Mouse (Mus musculus) Patski (cell line): ENCODE results near the gene Fcgr2b. TPM values are rescaled to one million over a fixed set of nuclear protein-coding genes. Genes with fewer than 3 reads are reported as not detected.
"Not testable (repeated sequence)": the region's sequence is repeated elsewhere in the genome, so short reads cannot be mapped to it uniquely, and the experiment has no call there.

Source experiments
- ATAC-seq: fragments of 100-300 bp; one replicate; pipeline ENCODE4 v1.8.0; 2021
- CTCF ChIA-PET: fragments of 350-600 bp; sonication (Branson Sonifier 250); formaldehyde crosslinking; loops from one replicate; lab custom pipeline; 2022; ENCODE audit warnings: inconsistent platforms; lab: Charles Lee
- POLR2A ChIA-PET: fragments of 350-600 bp; sonication (Branson Sonifier 250); formaldehyde crosslinking; loops from one replicate; lab custom pipeline; 2022; ENCODE audit warnings: antibody characterized with exemption, inconsistent platforms; lab: Charles Lee
- DNase-seq: peaks from one replicate; pipeline ENCODE4 v3.0.0-alpha.2; 2011; ENCODE audit warnings: low read depth, low spot score
- H3K27me3 ChIP-seq: fragments of 371-371 bp; one replicate; pipeline ENCODE4 v1.5.1; 2021
- CTCF ChIP-seq: fragments of 100-300 bp; IDR thresholded peaks from one replicate; pipeline ENCODE4 v1.5.1; 2021
- in situ Hi-C: fragments of 300-500 bp; cut with MboI; formaldehyde crosslinking; loops from 3 replicates; pipeline ENCODE4 v1.11.1; 2018; ENCODE audit warnings: low pct_unique_long_range_greater_than_20kb, mixed read lengths
- polyA plus RNA-seq: library from polyadenylated mRNA; unstranded; gene quantifications from one replicate; pipeline ENCODE4 v1.2.3, GENCODE M21; 2021

Gene Fcgr2b
- polyA plus RNA-seq, 1 experiment from 2014 or later: 0.08 TPM

DNA sequence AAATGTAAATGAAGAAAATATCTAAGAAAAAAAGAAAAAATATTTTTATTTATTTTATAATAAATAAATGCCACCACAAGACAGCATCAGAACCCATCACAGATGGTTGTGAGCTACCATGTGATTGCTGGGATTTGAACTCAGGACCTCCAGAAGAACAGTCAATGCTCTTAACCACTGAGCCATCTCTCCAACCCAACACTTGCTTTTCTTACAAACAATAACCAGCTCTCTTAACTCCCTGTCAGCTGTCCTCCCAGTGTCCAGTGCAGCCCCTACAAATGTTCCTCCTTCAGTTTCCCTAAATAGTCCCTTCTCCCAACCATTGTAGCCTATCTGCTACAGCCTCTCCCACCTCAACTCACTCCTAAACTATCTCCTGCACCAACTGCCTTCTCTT, 23.5 kb upstream of the Fcgr2b start:
- no peak for TF ChIP-seq CTCF
- in situ Hi-C loops: loop anchor here (25.0 kb wide), 1 partner anchor 363 kb away; the partner anchor contains the start of gene Olfml2b
- ATAC-seq (no peak), DNase-seq (no peak)
- ChIA-PET CTCF (interaction anchor here (1.8 kb wide), 1 partner anchor 98 kb away, joined by 4 read pairs; no protein-coding TSS in a partner anchor), POLR2A (interaction anchor here (0.5 kb wide), 1 partner anchor 365 kb away, joined by 3 read pairs; no protein-coding TSS in a partner anchor)
- no peaks in the 10 kb centered on the region for H3K27me3 ChIP-seq

DNA sequence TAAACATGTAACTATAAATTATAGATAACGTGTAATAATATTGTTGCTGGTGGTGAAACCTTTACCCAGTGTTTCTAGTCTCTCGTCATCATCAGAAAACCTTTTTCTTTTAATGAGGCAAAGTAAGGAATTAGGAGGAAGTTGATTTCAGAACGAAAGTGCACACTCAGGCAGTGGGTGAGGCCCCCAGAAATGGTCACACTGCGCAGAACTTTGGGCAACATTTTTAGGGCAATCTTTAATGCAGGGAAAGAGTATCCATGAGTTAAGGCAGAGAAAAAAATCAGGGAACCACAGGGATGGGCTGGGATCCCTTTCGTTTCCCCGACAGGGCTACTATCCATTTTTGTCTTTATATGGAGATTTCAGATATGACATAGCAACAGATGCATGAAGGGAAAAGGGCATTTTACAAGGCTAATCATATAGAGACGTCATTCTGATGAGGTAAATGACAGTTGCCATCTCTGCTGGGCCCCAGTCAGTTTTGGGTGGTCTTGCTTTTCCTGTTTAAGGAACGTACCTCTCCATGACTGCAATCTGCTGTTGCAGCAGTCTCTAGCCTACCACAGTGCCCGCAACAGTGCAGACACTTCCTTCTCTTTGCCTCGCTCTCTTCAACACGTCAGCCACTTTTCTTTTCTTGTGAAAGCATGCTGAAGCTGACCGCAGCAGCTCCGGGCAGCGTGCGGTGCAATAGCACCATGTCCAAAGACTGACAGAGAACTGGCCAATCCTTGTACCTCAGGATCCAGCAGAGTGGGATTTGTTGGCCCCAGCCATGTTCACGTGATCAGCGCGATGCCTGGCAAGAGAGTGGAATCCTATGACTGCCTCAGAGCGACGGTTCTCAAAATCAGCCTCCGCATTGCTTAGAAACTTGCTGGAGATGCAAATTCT, 21.7 kb upstream of the Fcgr2b start:
- H3K27me3 ChIP-seq: no peaks in the 10 kb centered on the region
- ChIA-PET CTCF (interaction anchor here (1.1 to 2.6 kb wide), 5 partner anchors 96 to 107 kb away, joined by 3 to 28 read pairs (median 4); no protein-coding TSS in a partner anchor), POLR2A (no interaction called here)
- in situ Hi-C loops: loop anchor here (25.0 kb wide), 1 partner anchor 361 kb away; the partner anchor contains the start of gene Olfml2b
- no peak for ATAC-seq
- no peak for DNase-seq
- no peak for TF ChIP-seq CTCF

DNA sequence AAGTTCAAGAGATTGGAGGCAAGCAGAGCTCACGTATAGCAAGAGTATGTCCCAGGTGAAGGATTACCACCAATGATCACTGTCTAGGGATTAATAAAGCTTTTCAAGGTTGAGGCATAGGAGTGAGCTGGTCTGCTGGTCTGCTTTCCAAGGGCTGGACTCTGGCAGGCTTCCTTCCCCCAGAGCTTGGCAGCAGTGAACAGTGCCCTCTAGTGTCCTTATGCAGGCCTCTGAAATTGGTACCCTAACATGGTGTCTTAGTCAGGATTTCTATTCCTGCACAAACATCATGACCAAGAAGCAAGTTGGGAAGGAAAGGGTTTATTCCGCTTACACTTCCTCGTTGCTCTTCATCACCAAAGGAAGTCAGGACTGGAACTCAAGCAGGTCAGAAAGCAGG, 20.4 kb upstream of the Fcgr2b start:
- peak; percentile 87 for TF ChIP-seq CTCF
- no peaks in the 10 kb centered on the region for H3K27me3 ChIP-seq
- ChIA-PET CTCF (interaction anchor here (0.6 to 2.6 kb wide), 12 partner anchors 10 to 108 kb away, joined by 3 to 28 read pairs (median 3); partner anchors contain the start of gene Fcgr2b), POLR2A (no interaction called here)
- DNase-seq: no peak
- in situ Hi-C loops: loop anchor here (25.0 kb wide), 1 partner anchor 359 kb away; the partner anchor contains the start of gene Olfml2b
- ATAC-seq: no peak

DNA sequence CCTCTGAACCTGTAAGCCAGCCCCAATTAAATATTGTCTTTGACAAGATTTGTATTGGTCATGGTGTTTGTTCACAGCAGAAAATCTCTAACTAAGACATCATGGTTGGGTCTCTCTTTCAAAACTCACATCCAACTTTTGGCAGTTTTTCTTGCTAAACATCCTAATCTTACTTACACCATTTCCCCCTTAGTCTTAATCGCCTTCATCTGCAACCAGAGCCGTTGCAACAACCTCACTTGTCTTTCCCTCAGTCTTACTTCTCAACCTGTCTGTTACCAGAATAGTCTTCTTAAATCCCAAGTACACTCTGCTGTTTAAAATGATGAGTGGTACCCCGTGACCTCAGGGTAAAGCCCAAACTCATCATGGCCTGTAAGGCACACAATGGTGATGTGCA, 19.7 kb upstream of the Fcgr2b start:
- no peak for TF ChIP-seq CTCF
- DNase-seq (no peak), ATAC-seq (no peak)
- H3K27me3 ChIP-seq: no peaks in the 10 kb centered on the region
- ChIA-PET POLR2A (no interaction called here), CTCF (interaction anchor here (0.6 to 2.6 kb wide), 8 partner anchors 10 to 108 kb away, joined by 3 to 28 read pairs (median 4); partner anchors contain the start of gene Fcgr2b)
- in situ Hi-C loops: loop anchor here (25.0 kb wide), 1 partner anchor 359 kb away; the partner anchor contains the start of gene Olfml2b

DNA sequence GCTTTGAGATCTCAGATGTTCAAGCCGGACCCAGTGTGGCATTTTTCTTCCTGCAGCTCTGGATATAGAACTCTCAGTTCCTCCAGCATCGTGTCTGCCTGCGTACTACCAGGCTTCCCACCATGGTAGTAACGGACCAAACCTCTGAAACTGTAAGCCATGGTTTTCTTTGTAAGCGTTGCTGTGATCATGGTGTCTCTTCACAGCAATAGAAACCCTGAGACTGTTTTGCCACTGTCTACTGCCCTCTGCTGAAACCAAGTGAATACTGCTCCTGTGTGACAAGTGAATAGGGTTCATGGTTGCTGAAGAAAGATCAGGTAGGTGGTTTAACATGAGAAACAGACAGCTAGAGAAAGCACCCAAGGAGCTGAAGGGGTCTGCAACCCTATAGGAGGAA, 16.2 kb upstream of the Fcgr2b start:
- DNase-seq (no peak), ATAC-seq (no peak)
- no peaks in the 10 kb centered on the region for H3K27me3 ChIP-seq
- CTCF ChIA-PET: interaction anchor here (0.8 to 1.4 kb wide), 5 partner anchors 86 to 98 kb away, joined by 3 to 7 read pairs (median 4); no protein-coding TSS in a partner anchor
- in situ Hi-C loops: loop anchor here (25.0 kb wide), 1 partner anchor 355 kb away; the partner anchor contains the start of gene Olfml2b
- peak; percentile 69 for TF ChIP-seq CTCF
- POLR2A ChIA-PET: no interaction called here

DNA sequence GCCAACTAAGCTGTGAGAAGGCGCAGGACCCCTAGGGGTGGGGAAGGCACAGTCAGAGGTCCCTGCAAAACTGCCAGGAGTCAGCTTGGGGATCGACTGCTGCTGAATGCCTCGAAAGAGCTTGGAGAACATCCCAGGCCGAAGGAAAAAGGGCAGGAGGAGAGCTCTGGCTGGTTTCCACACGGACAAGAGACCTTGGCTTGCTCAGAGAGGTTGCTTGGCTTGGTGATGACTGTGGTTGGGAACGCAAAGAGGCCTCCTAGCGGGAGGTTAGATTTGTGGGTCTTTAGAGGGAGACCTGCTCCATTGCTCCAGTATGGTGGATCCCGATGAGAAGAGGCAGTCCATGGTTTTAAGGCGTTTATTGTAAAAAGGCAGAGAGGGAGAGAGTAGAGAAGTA, 13.3 kb upstream of the Fcgr2b start:
- CTCF ChIA-PET: no interaction called here
- DNase-seq (no peak), ATAC-seq (no peak)
- in situ Hi-C loops: loop anchor here (25.0 kb wide), 1 partner anchor 352 kb away; the partner anchor contains the start of gene Olfml2b
- H3K27me3 ChIP-seq: no peaks in the 10 kb centered on the region
- POLR2A ChIA-PET: no interaction called here
- no peak for TF ChIP-seq CTCF

DNA sequence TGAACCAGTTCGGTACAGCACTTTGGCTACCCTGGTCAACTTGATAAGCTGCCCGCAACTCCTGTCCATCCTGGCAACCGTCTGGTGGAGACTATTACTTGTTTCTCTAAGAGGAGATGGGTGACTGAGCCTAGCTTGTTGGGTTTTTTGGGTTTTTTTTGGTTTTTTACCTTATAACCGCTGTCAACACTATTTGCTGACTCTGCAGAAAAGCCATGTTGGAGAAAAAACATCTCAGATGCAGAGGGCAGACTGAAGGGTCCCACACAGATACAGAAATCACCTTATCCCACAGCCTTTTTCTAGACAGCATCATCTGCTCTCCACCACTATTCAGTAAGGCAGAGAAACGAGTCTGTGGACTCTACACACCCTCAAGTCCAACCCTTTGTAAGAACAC, 9.5 kb upstream of the Fcgr2b start:
- CTCF ChIA-PET: interaction anchor here (0.7 kb wide), 1 partner anchor 11 kb away, joined by 3 read pairs; no protein-coding TSS in a partner anchor
- in situ Hi-C loops: loop anchor here (25.0 kb wide), 1 partner anchor 349 kb away; the partner anchor contains the start of gene Olfml2b
- TF ChIP-seq CTCF: no peak
- DNase-seq (no peak), ATAC-seq (no peak)
- no peaks in the 10 kb centered on the region for H3K27me3 ChIP-seq
- POLR2A ChIA-PET: interaction anchor here (0.6 kb wide), 1 partner anchor 169 kb away, joined by 3 read pairs; no protein-coding TSS in a partner anchor

DNA sequence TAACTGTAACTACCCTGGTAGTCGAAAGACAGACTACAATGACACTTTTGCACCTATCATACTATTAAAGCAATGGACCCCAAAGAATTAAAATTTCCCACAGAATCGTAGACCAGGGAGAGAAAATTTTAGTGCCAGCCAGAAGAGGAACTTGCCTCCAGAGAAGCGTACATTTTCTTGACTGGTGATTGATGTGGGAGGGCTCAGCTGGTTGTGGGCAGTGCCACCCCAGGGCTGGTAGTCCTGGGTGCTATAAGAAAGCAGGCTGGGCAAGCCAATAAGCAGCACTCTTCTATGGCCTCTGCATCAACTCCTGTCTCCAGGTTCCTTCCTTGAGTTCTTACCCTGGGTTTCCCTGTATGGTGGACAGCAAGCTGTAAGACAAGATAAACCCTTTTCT, 8.7 kb upstream of the Fcgr2b start:
- ChIA-PET POLR2A (no interaction called here), CTCF (no interaction called here)
- TF ChIP-seq CTCF: no peak
- in situ Hi-C loops: loop anchor here (25.0 kb wide), 1 partner anchor 348 kb away; the partner anchor contains the start of gene Olfml2b
- no peaks in the 10 kb centered on the region for H3K27me3 ChIP-seq
- no peak for DNase-seq
- no peak for ATAC-seq

DNA sequence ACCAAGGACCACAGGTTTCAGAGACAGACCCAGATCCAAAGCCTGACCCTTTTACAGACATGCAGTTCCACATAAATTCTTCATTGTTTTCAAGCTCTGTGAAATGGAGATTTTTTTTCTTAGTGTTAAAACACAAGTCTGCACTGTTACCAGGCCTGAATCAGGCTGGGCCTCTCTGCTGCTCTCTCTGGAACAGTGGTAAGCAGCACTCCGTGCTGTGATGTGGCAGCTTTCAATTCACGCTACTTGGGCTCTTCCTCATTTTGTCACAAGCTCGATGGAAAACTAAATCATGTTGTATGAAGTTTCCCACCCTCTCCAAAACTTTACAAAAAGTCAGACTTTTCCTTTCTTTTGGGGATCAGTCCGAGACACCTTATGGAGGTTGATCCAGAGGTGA, 6.7 kb upstream of the Fcgr2b start:
- ATAC-seq: no peak
- no peaks in the 10 kb centered on the region for H3K27me3 ChIP-seq
- CTCF ChIA-PET: interaction anchor here (1.0 kb wide), 1 partner anchor 13 kb away, joined by 3 read pairs; no protein-coding TSS in a partner anchor
- no peak for TF ChIP-seq CTCF
- POLR2A ChIA-PET: no interaction called here
- in situ Hi-C loops: loop anchor here (5.0 to 25.0 kb wide), 2 partner anchors 76 to 346 kb away; partner anchors contain the start of gene Olfml2b
- DNase-seq: no peak

DNA sequence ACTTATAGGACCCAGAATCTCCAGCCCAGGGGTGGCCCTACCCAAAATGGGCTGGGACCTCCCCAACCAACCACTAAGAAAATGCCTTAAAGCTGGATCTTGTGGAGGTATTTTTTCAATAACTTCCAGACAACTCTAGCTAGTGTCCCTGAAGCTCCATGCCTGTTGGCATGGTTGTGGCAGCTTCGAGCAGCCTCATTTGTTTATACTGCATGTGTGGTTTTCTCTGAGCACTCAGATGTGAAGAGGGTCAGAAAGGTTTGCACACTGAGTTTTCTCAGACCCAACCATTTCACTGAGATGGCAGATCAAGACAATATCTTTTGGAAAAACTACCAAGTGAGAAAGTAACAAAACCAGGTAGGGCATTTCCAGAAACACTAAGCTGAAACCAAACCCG, 6.0 kb upstream of the Fcgr2b start:
- ATAC-seq (no peak), DNase-seq (no peak)
- in situ Hi-C loops: loop anchor here (5.0 to 25.0 kb wide), 2 partner anchors 75 to 345 kb away; partner anchors contain the start of gene Olfml2b
- TF ChIP-seq CTCF: no peak
- ChIA-PET POLR2A (no interaction called here), CTCF (no interaction called here)
- H3K27me3 ChIP-seq: no peaks in the 10 kb centered on the region

DNA sequence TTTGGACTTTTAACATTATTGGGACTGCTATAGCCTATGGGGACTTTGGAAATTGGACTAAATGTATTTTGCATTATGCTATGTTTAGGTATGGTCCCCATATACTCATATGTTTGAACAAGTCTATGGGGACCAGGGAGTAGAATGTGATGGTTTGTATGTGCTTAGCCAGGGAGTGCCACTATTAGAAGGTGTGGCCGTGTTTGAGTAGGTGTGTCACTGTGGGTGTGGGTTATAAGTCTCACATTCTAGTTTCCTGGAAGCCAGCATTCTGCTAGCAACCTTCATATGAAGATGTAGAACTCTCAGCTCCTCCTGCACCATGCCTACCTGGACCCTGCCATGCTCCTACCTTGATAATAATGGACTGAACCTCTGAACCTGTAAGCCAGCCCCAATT, 5.3 kb upstream of the Fcgr2b start:
- CTCF ChIA-PET: not testable (repeated sequence)

More for the DNA sequence above, 5.3 kb upstream of the Fcgr2b start:
- POLR2A ChIA-PET, DNase-seq, ATAC-seq, H3K27me3 ChIP-seq: not testable (repeated sequence)
- in situ Hi-C loops: loop anchor here (5.0 to 25.0 kb wide), 2 partner anchors 74 to 344 kb away; partner anchors contain the start of gene Olfml2b
